Mouse (Mus musculus) liver, embryonic 13.5 days (tissue): ENCODE data around the gene Gon7. TPM values are rescaled to one million over a fixed set of nuclear protein-coding genes. Genes with fewer than 3 reads are reported as not detected.

ENCODE experiments used
- ATAC-seq: fragments of 200-750 bp; cut with Nextera tagmentation; 2 replicates; pipeline ENCODE4 v1.8.0; 2017; ENCODE audit warnings: low read depth, mild to moderate bottlenecking, moderate number of reproducible peaks, moderate library complexity
- DNase-seq: peaks from one replicate; pipeline ENCODE4 v3.0.0; 2022
- H3K27ac ChIP-seq: fragments of 300-500 bp; sonication (generic); 2 replicates; pipeline ENCODE4 v1.5.1; 2015; ENCODE audit warnings: moderate library complexity, mild to moderate bottlenecking, inconsistent platforms
- H3K27me3 ChIP-seq: fragments of 300-500 bp; sonication (generic); 2 replicates; pipeline ENCODE4 v1.6.1; 2015; ENCODE audit warnings: mild to moderate bottlenecking, inconsistent platforms
- H3K36me3 ChIP-seq: fragments of 300-500 bp; sonication (generic); 2 replicates; pipeline ENCODE4 v1.6.1; 2015; ENCODE audit warnings: mild to moderate bottlenecking, inconsistent platforms
- H3K4me1 ChIP-seq: fragments of 300-500 bp; sonication (generic); replicated peaks from 2 replicates; pipeline ENCODE4 v1.6.1; 2015; ENCODE audit warnings: inconsistent platforms
- H3K4me2 ChIP-seq: fragments of 300-500 bp; sonication (generic); 2 replicates; pipeline ENCODE4 v1.6.1; 2015; ENCODE audit warnings: inconsistent platforms, mild to moderate bottlenecking, moderate library complexity
- H3K4me3 ChIP-seq: fragments of 300-500 bp; sonication (generic); replicated peaks from 2 replicates; pipeline ENCODE4 v1.5.1; 2015; ENCODE audit warnings: mild to moderate bottlenecking, inconsistent platforms
- H3K9ac ChIP-seq: fragments of 300-500 bp; sonication (generic); 2 replicates; pipeline ENCODE4 v1.6.1; 2015; ENCODE audit warnings: mild to moderate bottlenecking, inconsistent platforms
- H3K9me3 ChIP-seq: fragments of 300-500 bp; sonication (generic); replicated peaks from 2 replicates; pipeline ENCODE4 v1.6.1; 2016; ENCODE audit warnings: inconsistent platforms
- WGBS: fragments of 180-500 bp; shearing (Covaris S2); methylation state at CpG from one replicate; pipeline ENCODE4 v1.1.7; 2015; ENCODE audit not compliant: insufficient replicate concordance; 5-methylcytosine and 5-hydroxymethylcytosine counted together
- polyA plus RNA-seq: library from polyadenylated mRNA; unstranded; fragments of >200 nt; fragmentation: Nextera tagmentation; extraction: Ambion mirVana; gene quantifications from 2 replicates; pipeline ENCODE4 v1.2.1, GENCODE M21; 2015

Gon7 gene
- polyA plus RNA-seq, 1 experiment from 2014 or later = 16.6 TPM

DNA sequence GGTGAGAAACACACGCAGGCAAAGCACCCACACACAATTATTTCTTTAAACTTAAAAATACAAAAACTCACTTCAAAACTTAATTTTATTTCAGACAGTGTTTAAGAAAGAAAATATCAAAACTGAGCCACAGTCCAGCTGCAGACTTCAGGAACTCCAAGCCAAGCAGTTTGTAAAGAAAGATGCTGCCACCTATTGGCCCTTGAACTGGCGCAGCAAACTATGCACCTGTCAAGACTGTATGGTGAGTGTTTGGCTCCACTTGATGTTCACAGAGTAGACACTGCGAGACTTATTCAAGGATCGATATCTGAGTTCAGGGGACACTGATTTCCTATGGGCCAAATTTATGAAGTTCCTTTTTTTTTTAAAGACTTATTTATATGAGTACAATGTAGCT is 11.4 kb upstream of the Gon7 start:
- no peak for DNase-seq
- H3K27me3 ChIP-seq = no peaks in the 10 kb centered on the region
- no peak overlapping the region for H3K4me3 ChIP-seq
- WGBS = 87% methylated on average over 4 of the region's 4 CpGs
- H3K36me3 ChIP-seq = peaks cover 91% of the 10 kb centered on the region
- no peak overlapping the region for H3K9ac ChIP-seq
- H3K4me1 ChIP-seq = peaks cover 6% of the 10 kb centered on the region; the same call in 1 of the 2 replicates
- no peaks in the 10 kb centered on the region for H3K9me3 ChIP-seq
- no peak for ATAC-seq
- no peak overlapping the region for H3K4me2 ChIP-seq
- H3K27ac ChIP-seq = no peak overlapping the region

DNA sequence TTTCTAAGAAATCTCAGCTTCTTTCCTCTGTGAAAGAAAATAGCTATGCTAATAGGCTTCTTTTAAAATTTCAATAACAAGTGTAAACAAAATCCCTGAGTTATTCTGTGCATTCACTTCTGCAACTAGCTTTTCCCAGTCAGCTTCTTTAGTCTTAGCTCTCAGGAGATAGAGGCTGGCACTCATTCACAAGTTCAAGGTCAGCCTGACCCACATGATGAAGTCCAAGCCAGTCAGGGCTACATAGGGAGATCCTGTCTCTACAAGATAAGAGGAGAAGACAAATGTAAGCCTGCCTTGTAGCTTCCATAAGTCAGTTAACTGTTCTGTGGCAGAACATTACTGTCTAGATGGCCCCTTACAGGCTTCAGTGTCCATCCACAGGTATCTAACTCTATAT is 6.1 kb upstream of the Gon7 start:
- no peak overlapping the region for H3K27ac ChIP-seq
- ATAC-seq (no peak), DNase-seq (no peak)
- H3K9ac ChIP-seq = no peak overlapping the region
- H3K4me3 ChIP-seq = no peak overlapping the region
- H3K36me3 ChIP-seq = peaks cover 62% of the 10 kb centered on the region
- H3K9me3 ChIP-seq = no peaks in the 10 kb centered on the region
- H3K4me2 ChIP-seq = no peak overlapping the region
- peaks cover 25% of the 10 kb centered on the region for H3K4me1 ChIP-seq
- H3K27me3 ChIP-seq = no peaks in the 10 kb centered on the region

DNA sequence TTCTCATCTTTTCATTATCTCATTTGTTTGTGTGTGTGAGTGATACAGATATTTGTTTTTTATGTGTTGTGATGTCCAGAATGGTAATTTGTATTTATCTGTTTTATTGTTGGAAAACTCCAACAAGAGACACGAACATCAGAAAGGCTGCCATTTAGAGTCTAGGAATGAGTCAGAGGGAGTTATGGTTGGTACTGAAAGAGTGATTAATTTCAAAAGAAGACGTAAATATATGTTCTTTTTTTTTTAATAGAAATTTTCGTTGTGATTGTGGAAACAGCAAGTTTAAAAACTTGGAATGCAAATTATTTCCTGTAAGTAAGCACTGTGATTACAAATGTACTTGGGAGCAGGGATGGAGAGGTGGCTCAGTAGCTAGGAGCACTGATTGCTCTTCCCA is 4.1 kb upstream of the Gon7 start:
- H3K4me3 ChIP-seq = no peak overlapping the region
- H3K27ac ChIP-seq = no peak overlapping the region
- H3K9me3 ChIP-seq = no peaks in the 10 kb centered on the region
- no peak overlapping the region for H3K4me2 ChIP-seq
- no peak overlapping the region for H3K9ac ChIP-seq
- ATAC-seq (no peak), DNase-seq (no peak)
- H3K4me1 ChIP-seq = peaks cover 24% of the 10 kb centered on the region
- H3K27me3 ChIP-seq = no peaks in the 10 kb centered on the region
- H3K36me3 ChIP-seq = peaks cover 43% of the 10 kb centered on the region
- WGBS = 78% methylated on average over 3 of the region's 3 CpGs

DNA sequence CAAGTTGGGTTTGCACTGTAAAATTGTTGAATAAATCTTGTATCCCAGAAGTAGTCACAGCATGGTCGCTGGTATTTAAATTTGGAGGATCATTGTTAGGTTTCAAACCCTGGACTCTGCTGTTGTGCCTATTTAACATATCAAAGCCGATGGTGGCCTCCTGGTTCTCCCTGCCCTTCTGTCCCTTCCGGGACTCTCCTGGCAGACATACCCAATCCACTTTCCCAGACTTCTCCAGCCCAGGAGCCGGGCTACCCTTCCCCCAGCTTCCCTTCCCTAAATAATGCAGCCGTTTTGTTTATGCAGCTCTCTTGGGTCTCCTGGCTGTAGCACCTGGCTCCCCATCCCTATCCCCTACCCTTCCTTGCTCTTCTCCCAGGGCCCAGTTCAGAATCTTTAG is 1.3 kb upstream of the Gon7 start:
- ATAC-seq (no peak), DNase-seq (no peak)
- 13% methylated on average over 5 of the region's 5 CpGs for WGBS
- no peak overlapping the region for H3K27ac ChIP-seq
- H3K4me3 ChIP-seq = peak overlapping the region; percentile 94
- peak overlapping the region; percentile 92 for H3K4me2 ChIP-seq
- H3K27me3 ChIP-seq = no peaks in the 10 kb centered on the region
- peaks cover 20% of the 10 kb centered on the region for H3K36me3 ChIP-seq
- H3K9ac ChIP-seq = peak overlapping the region; percentile 92
- H3K9me3 ChIP-seq = no peaks in the 10 kb centered on the region
- peaks cover 43% of the 10 kb centered on the region for H3K4me1 ChIP-seq

DNA sequence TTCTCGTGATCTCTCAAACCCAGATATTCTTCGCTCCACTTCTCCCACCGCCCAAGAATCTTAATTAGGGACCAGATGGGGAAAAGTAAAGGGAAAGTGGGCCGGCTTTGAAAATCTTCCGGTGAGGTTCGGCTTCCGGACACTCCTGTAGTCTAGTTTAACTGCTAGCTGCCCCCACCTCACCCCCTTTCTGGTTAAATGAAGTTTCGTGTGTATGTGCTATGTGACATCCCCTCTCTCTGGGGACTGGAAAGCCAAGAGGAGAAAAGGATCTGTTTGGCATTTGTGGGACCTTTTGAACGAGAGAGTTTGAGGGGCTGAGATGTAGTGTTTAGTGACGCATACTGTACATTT is 777 bp upstream of the Gon7 start, which contains the start of gene Gm20604:
TSS of gene Gm20604 (minus strand) at position 270 of the 354 bp plus-strand sequence.
- Histone ChIP-seq H3K27me3 (no peaks in the 10 kb centered on the region), H3K27ac (peak within 1 kb of the TSS; percentile 84), H3K9me3 (no peaks in the 10 kb centered on the region), H3K4me2 (peak within 1 kb of the TSS; percentile 92), H3K9ac (peak within 1 kb of the TSS; percentile 92), H3K36me3 (peaks cover 21% of the 10 kb centered on the region), H3K4me3 (peak within 1 kb of the TSS; percentile 94), H3K4me1 (peaks cover 40% of the 10 kb centered on the region)
- DNase-seq (no peak), ATAC-seq (no peak)
- 1% methylated on average over 10 of the region's 10 CpGs for WGBS

DNA sequence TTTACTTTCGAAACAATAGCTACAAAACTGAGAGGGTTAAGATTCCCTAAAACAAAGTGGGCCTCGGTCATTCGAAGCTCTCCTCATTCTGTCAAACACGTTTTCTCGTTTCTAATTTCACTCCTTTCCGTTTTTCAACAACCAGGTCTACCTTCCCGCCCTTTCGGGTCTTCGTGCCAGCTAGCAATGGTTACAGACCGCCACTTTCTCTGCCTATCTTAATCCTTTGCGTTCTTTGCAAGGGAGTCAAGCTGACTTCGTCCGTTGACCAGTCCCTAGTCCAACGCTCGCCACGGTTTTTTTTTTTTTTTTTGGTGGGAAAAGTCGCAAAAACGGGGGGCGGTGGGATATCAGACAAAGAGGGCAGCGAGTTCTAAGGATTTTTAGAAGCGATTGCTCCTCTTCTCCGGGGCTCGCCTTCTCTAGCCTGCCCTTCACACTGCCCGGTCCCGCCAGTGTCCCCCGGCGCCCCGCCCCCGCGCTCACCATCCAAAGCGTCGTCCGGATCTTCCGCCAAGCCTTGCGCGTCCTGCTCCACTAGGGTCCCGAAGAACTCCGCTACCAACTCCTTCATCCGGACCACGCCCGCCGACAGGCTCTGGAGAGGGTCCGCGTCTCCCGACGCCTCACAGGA is 431 bp downstream of the Gon7 start:
- no peak for DNase-seq
- 2% methylated on average over 46 of the region's 46 CpGs for WGBS

DNA sequence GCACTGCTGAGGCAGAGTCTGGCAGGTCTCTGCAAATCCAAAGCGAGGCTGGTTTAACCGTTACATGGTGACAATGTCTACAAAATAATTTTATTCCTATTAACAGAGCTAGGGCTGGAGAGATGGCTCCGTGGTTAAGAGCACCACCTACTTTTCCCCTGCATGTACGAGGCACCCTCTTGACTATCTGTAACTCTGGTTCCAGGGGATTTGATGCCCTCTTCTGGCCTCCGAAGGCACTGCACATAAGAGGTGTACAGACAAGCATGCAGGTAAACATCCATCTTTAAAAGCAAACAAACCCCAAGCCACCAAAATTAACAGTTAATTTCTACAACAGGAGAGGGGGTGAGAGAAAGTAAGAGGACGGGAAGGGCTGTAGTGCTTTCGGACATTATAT is 1.3 kb downstream of the Gon7 start:
- H3K4me3 ChIP-seq = peak overlapping the region; percentile 94
- peaks cover 40% of the 10 kb centered on the region for H3K4me1 ChIP-seq
- no peaks in the 10 kb centered on the region for H3K27me3 ChIP-seq
- peak overlapping the region; percentile 92 for H3K4me2 ChIP-seq
- 72% methylated on average over 7 of the region's 7 CpGs for WGBS
- H3K36me3 ChIP-seq = peaks cover 8% of the 10 kb centered on the region
- H3K9ac ChIP-seq = peak overlapping the region; percentile 79
- ATAC-seq (no peak), DNase-seq (peak; percentile 54)
- H3K9me3 ChIP-seq = no peaks in the 10 kb centered on the region
- peak overlapping the region; percentile 84; the same call in 1 of the 2 replicates for H3K27ac ChIP-seq

More for the DNA sequence above, 431 bp downstream of the Gon7 start:
- Histone ChIP-seq H3K9me3 (no peaks in the 10 kb centered on the region), H3K27ac (peak overlapping the region; percentile 84), H3K27me3 (no peaks in the 10 kb centered on the region), H3K36me3 (peaks cover 13% of the 10 kb centered on the region), H3K4me1 (peaks cover 40% of the 10 kb centered on the region), H3K4me3 (peak overlapping the region; percentile 94), H3K9ac (peak overlapping the region; percentile 79), H3K4me2 (peak overlapping the region; percentile 92)
- ATAC-seq = peak; percentile 79

DNA sequence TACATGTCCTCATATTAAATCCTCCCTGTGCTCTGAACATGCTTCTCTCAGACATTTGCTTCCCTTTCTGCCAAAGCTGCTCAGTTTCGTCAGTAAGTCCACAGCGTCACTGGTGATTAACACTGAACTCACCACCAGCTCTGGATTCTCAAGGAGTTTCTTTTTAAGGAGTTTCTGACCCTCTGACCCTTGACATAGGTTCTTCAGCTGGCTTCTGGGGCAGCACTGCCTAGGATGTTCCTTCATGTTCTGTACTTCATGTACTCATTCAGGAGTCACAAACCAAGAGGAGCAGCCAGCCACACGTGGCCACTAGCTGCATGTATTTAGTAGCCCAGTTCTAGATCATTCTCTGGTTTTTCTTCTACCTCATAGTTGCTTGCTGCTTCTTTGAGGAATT is 9.3 kb downstream of the Gon7 start:
- Histone ChIP-seq H3K27me3 (no peaks in the 10 kb centered on the region), H3K4me1 (peaks cover 36% of the 10 kb centered on the region), H3K4me3 (no peak overlapping the region), H3K9ac (no peak overlapping the region), H3K9me3 (no peaks in the 10 kb centered on the region), H3K27ac (no peak overlapping the region), H3K36me3 (peaks cover 22% of the 10 kb centered on the region), H3K4me2 (no peak overlapping the region)
- ATAC-seq (no peak), DNase-seq (no peak)
- WGBS = 74% methylated on average over 3 of the region's 3 CpGs

DNA sequence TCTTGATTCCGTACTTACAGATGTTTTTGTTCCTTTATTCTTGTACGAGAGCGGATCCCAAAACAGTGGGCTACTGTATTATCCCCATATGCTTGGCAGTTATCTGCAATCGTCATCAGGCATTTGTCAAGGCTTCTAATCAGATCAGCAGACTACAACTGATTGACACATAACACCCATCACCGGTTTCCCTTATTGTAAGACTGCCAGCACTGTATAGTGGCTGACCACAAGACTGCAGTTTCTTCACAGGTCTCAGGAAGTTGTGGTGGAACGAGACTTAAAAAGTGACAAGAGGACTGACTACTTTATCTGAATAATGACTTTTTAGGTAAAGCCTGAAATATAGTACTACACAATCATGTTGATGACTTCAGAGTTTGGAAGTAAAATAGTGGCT is 12.8 kb downstream of the Gon7 start:
- Histone ChIP-seq H3K9ac (peak overlapping the region; percentile 93), H3K4me1 (peaks cover 50% of the 10 kb centered on the region), H3K36me3 (peaks cover 25% of the 10 kb centered on the region), H3K27ac (peak overlapping the region; percentile 96), H3K9me3 (no peaks in the 10 kb centered on the region), H3K27me3 (no peaks in the 10 kb centered on the region), H3K4me3 (peak overlapping the region; percentile 93), H3K4me2 (peak overlapping the region; percentile 81)
- no peak for ATAC-seq
- WGBS = 13% methylated on average over 6 of the region's 6 CpGs
- DNase-seq = no peak

DNA sequence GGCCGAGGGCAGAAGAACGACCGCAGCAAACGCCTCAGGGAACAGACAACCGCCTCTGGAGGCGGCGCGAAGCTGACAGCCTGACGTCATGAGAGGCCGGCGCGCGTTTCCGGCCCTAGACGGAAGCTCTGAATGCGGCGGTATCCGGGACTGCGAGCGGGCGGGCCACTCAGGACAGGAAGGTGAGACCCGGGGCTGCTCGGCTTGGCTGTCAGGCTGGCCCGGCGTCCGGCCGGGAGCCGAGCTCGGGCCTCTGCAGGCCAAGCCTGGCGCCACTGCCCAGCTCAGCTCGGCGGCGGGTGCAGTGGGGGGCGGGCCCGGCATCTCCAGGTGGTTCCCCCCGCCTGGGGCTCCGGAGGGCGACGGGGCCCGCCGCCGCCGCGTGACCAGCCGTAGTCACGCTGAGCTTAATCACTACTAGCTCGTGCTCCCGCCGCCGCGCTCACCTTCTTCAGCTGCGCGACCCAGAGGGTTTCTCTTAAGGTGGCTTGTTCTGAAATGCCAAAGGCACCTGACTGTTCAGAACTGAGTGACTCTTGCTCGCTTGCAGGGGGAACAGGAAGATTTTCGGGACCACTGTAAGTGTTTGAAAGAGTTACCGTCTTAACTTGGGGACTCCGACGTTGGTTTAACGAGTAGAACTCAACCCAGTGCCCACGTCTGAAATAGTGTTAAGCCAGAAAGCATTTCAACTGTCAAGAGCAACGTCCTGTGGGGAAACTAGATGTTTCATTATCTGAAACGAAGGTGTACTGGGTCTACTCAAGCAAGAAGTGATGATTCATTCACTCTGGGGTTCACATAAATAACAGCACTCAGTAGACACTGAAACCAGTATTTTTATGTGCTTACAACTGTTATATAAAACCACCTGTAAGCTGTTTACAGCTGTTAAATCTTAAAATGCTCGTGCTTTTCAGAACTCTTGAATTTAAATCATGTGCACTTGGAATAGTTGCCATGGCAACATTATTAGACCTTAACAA is 13.7 kb downstream of the Gon7 start, which contains the start of the genes Moap1 and Tmem251:
TSS of gene Moap1 (minus strand) at position 73 of the 986 bp plus-strand sequence.
TSS of gene Tmem251 (plus strand) at position 174 of the 986 bp plus-strand sequence.
- peak within 1 kb of the TSS; percentile 93 for H3K9ac ChIP-seq
- no peaks in the 10 kb centered on the region for H3K27me3 ChIP-seq
- peaks cover 19% of the 10 kb centered on the region for H3K36me3 ChIP-seq
- H3K4me1 ChIP-seq = peaks cover 45% of the 10 kb centered on the region
- H3K27ac ChIP-seq = peak within 1 kb of the TSS; percentile 96
- peak within 1 kb of the TSS; percentile 81 for H3K4me2 ChIP-seq
- DNase-seq (peak; percentile 86), ATAC-seq (peak; percentile 96)
- H3K9me3 ChIP-seq = no peaks in the 10 kb centered on the region
- WGBS = 1% methylated on average over 60 of the region's 63 CpGs
- H3K4me3 ChIP-seq = peak within 1 kb of the TSS; percentile 93

DNA sequence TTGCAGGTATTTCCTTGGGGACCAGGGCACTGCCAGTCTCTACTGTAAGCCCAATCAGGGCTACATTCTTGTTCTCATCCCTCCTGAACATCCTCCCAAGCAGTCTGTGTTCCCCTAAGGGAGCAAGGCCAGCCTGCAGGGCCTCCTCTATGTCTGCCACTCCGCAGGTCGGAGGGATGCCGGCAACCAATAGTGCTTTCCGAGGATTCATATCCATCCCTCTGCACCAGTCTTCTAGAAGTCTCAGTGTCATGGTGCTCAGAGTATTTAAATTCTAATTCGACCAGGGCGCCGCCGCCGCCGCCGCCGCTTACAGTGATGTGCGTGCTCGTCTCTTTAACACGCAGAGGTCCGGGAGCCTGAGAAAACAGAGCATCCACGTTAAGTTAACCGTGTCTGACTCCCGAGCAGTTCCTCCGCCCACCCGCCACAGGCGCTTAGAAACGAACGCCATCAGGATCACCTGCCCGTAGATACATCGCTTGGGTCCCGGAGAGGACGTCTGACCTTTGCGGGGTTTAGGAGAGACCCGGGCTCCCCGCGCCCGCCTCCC is 14.5 kb downstream of the Gon7 start:
- peak overlapping the region; percentile 93 for H3K4me3 ChIP-seq
- DNase-seq (no peak), ATAC-seq (peak; percentile 53)
- peaks cover 38% of the 10 kb centered on the region for H3K4me1 ChIP-seq
- peak overlapping the region; percentile 96 for H3K27ac ChIP-seq
- H3K9me3 ChIP-seq = no peaks in the 10 kb centered on the region
- peak overlapping the region; percentile 93 for H3K9ac ChIP-seq
- H3K4me2 ChIP-seq = peak overlapping the region; percentile 81
- WGBS = 2% methylated on average over 33 of the region's 33 CpGs
- peaks cover 11% of the 10 kb centered on the region for H3K36me3 ChIP-seq
- H3K27me3 ChIP-seq = no peaks in the 10 kb centered on the region
